Mouse (Mus musculus) mouse trophoblast stem cell (cell line): ENCODE data around the gene Mcm3.
"Not testable (repeated sequence)": the region's sequence is repeated elsewhere in the genome, so short reads cannot be mapped to it uniquely, and the experiment has no call there.

Experiments
- in situ Hi-C, 2 experiments: fragments of 300-500 bp; cut with MseI, MboI; formaldehyde crosslinking; loops; 2 replicates in 1 of 2; 3 replicates in 1 of 2; pipeline ENCODE4 v1.15.1; 2025

Mcm3 gene

GRCm38 (mm10) chr1:20804526-20804925, 15.6 kb downstream of the Mcm3 start:
- in situ Hi-C loops, result no loop called here

- in situ Hi-C loops, result no loop called here
These were observed 18.3 kb downstream of the Mcm3 start for GRCm38 (mm10) chr1:20801682-20802390.

DNA sequence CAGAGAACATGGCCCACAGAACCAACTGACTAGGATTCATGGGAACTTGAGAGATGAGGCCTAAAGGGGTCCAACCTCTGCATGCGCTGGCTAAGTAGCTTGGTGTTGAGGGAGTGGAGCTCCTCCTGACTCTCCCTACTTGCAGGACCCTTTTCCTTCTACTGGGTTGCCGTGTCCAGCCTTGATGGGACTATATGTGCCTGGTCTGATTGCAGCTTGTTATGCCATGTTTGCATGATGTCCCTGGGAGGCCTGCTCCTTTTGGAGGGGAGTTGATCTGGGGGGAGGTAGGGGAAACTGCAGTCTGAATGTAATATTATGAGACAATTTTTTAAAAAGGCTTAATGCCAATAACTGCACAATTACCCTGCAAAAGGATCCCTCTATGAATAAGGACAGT, 18.8 kb downstream of the Mcm3 start:
- in situ Hi-C loops, result no loop called here

- in situ Hi-C loops, result no loop called here
These were observed 24.9 kb downstream of the Mcm3 start for GRCm38 (mm10) chr1:20795178-20795577.

DNA sequence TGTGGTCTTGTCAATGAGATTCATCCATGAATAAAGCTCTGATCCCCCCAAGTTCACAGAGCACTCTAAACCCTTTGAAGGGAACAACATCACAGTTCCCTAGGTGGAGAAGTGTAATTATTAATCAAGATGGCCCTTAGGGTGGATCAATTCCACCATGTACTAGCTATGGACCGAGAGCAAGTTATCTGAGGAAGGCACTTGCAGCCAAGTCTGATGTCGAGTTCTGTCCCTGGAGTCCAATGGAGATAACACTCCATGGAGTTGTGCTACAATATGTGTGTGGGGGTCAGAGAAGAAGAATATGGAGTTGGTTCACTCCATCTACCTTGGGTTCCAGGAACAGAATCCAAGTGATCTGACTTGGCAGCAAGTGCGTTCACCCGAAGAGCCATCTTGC, 25.4 kb downstream of the Mcm3 start:
- in situ Hi-C loops, result no loop called here

DNA sequence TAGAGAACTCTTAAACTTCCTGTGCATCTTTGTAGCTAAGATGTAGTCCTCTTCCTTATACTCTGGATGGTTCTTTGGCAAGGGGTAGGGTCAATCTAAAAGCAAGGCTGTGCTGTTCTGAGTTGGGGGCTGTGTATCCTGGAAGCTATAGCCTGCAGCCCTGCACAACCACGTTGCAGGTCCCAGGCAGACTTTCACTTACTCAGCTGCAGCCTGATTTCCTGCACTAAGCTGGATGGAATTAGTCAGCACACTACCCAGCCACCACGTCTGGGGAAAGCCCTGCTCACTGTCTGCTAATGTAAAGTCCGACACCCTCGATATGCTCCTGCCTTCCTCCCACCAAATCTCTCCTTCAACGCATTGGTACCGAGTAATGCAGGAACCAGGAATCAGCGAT, 28.7 kb downstream of the Mcm3 start:
- in situ Hi-C loops, result no loop called here

DNA sequence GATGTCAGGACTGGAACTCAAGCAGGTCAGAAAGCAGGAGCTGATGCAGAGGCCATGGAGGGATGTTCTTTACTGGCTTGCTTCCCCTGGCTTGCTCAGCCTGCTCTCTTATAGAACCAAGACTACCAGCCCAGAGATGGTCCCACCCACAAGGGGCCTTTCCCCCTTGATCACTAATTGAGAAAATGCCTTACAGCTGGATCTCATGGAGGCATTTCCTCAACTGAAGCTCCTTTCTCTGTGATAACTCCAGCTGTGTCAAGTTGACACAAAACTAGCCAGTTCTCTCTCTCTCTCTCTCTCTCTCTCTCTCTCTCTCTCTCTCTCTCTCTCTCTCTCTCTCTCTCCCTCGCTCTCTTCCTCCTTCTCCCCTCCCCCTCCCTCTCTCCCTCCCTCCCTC, 29.6 kb downstream of the Mcm3 start, which contains the start of gene Il17f:
Il17f (minus strand) TSS at position 101 of the 400 bp plus-strand sequence.
- in situ Hi-C loops, result not testable (repeated sequence)

DNA sequence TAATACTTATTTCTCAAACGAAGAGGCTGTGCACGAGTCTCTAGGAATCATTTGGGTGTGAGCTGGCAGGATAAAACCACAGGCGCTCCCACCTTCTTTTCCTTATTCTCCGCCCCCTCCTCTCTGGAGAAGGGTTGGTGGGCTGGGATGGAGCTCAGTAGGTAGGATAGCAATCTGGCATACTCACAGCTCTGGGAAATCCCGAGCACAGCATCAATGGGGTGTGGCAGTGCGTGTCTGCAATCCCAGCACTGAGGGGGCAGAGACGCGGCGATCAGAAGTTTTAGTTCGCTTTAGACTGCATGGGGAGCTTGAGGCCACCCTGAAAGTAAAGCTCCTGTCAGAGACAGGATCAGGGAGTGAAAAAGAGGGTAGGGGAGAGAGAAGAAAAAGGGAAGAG, 31.7 kb downstream of the Mcm3 start:
- in situ Hi-C loops, result no loop called here

- in situ Hi-C loops, result no loop called here
These were observed 33.1 kb downstream of the Mcm3 start for GRCm38 (mm10) chr1:20787046-20787445.

DNA sequence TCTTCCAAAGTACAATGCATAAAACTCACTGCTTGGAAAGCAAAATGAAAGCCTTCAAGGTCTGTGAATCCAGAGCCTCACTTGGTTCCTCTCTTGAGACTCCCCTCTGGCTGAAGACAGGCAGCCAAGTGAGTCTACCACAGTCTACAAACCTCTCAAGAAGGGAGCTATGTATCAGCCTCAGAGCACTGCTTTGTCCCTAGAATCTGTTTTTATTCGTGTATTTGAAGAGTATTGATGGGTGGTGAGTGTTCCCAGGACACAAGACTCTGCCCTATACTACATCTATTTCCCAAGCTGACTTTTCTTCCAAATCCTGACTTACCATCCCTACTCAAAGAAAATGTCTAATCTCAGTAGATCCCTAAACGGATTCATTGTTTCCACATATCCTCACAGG, 41.7 kb downstream of the Mcm3 start:
- in situ Hi-C loops, result no loop called here

DNA sequence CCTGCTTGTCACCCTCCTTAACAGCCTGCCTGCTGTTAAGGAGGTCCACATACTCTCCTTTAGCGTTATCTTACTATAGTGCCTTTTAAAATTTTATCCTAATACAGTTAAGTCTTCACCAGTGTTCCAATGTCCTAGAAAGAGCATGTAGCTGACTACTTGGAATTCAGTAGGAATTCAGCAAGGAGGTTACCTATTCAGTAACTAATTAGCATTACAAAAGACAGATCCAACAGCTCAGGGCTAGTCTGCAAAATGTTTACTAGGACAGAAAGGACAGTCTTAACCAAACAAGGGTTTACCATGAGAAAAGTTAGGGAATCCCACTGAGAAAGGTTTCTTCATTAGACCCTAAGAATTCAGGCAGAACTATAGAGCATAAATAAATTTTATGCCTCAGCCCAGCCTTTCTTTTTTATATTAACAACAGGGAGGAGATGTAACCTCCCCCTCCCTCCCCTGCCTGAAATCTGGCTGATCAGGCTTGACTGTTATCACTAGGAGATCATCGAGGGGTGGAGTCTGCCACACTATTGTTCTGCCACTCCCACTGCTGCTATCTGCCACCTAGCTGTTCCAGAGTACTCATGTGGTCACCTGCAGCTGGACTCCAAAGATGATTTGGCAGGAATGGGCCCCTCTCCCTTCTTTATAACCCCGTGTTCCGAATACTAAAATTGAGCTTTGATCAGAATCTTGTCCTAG, 45.9 kb downstream of the Mcm3 start:
- in situ Hi-C loops, result not testable (repeated sequence)

GRCm38 (mm10) chr1:20766526-20766925, 53.6 kb downstream of the Mcm3 start:
- in situ Hi-C loops, result no loop called here

DNA sequence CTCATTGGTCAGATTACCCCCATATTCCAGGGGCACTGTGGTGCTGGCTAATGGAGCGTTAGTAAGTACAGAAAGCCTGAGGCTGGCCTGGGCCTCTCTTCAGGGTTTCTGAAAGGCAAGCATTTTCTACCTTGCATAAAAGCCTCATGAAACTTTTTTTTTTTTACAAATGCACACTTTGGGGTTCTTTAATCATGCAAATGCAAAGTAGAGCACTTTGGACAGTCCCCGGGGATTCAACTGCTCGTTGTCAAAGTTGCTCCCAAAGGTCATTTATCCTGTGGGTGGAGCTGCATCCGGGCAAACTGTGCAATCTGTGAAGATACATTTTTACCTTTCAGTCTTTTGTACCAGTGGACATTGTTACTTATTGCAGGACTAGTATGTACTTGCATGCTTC, 58.7 kb downstream of the Mcm3 start:
- in situ Hi-C loops, result no loop called here

DNA sequence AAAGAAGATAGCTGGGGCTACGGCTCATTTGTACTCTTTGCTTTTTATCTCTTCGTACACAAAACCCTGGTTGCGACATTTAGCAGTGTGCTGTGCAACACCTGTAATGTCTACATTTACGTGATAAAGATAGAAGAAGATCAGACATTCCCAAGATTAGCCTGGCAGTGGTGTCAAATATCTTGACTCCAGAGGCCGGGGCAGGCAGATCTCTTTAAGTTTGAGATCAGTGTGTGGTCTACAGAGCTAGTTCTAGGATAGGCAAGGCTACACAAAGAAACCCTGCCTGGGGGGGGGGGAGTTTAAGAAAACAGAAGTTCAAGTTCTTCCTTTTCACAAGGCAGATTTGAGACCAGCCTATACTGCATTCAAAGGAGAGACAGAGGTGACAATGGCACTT, 59.8 kb downstream of the Mcm3 start:
- in situ Hi-C loops, result no loop called here

DNA sequence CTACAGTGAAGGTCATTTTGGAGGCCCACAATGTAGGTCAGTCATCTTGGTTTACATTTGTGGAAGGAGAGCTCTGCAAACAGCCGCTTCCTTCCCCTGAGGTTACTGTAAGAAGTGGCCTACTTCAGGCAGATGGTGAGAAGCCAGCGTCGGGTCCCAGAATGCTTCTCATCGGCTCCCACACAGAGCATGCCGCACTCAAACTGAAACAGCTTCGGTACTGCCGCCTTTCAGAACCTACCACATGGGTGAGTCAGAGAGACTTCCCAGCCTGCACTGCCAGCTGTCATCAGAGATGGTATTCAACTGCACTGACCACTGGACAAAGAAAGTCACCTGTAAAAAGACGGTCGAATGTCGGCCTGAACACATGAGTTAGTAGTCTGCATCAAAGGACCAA, 60.3 kb downstream of the Mcm3 start:
- in situ Hi-C loops, result loop anchor here in 1 of 2 experiments (10.0 kb wide), 1 partner anchor 145 kb away; the partner anchor contains the start of gene Pkhd1

- in situ Hi-C loops, result loop anchor here in 1 of 2 experiments (10.0 kb wide), 1 partner anchor 143 kb away; the partner anchor contains the start of gene Pkhd1
These were observed 62.5 kb downstream of the Mcm3 start for GRCm38 (mm10) chr1:20757586-20757985.

DNA sequence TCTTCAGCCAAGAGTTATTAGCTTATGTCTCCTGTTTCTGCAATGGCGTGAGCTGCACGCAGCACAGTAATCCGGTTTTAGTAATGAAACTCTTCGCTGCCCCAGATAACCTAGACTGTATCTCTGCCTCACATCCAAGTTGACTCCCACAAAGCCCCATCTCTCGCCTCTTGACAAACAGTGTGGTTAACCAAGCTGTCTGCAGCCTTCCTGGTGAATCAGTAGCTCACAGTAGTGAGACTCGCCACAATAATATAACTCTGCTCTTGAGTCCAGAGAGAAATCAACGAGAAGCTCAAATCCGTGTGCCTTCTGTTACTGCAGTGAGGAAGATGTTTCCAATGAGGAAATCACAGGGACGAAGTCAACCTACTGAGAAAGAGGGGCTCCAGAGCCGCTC, 65.7 kb downstream of the Mcm3 start:
- in situ Hi-C loops, result loop anchor here in 1 of 2 experiments (10.0 kb wide), 1 partner anchor 140 kb away; the partner anchor contains the start of gene Pkhd1
